Mouse (Mus musculus) hematopoietic stem cell, adult 5-6 weeks (primary cell): Measurements from ENCODE around the gene Rag2. TPM values are rescaled to one million over a fixed set of nuclear protein-coding genes. Genes with fewer than 3 reads are reported as not detected.

Experiments
- ATAC-seq, 2 experiments: fragments of 125-278 bp in 1 of 2; replicated peaks in 1 of 2; 2 replicates each; pipeline ENCODE4 v1.8.0; 2016 to 2017; ENCODE audit warnings: inconsistent platforms in 2 of 2, mild to moderate bottlenecking in 2 of 2, moderate number of reproducible peaks in 2 of 2, low read depth in 1 of 2, moderate TSS enrichment in 1 of 2; ENCODE audit not compliant: low FRiP score in 2 of 2, poor library complexity in 2 of 2, severe bottlenecking in 2 of 2, insufficient read depth in 1 of 2, low TSS enrichment in 1 of 2
- total RNA-seq: library from RNA; stranded (forward); fragments of 172-1452, 232-1000 nt; gene quantifications from 2 replicates; pipeline ENCODE4 v1.2.3, GENCODE M21; 2017

Gene Rag2
- total RNA-seq, 1 experiment from 2014 or later = 3.2 TPM

DNA sequence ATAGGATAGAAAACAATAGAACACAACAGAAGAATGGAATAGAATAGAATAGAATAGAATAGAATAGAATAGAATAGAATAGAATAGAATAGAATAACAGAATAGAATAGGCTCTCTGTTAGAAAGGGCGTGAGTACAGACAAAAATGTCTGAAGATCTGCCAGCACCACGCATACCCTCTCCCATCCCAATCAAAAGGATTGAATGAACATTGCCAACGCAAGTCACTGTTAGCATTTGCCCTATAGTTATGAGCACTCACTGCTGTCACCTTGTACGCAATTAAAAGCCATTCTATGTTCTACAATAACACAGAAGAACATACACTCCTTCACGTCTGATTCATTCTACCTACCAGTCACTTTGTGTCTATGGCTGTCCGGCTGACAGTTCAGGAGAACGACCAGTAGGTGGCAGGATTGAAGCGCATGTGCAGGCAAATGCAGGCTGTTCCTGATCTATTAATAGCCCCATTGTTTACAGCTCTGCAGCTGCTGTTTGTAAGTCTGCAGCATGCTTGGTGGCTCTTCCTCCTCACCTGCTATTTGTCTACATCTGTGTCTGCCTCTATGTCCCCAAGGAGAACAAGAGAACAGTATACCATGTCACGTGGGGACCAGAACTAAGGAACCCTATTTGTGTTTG lies 40.7 kb downstream of the Rag2 start:
- ATAC-seq = peak; percentile 91 to 95

DNA sequence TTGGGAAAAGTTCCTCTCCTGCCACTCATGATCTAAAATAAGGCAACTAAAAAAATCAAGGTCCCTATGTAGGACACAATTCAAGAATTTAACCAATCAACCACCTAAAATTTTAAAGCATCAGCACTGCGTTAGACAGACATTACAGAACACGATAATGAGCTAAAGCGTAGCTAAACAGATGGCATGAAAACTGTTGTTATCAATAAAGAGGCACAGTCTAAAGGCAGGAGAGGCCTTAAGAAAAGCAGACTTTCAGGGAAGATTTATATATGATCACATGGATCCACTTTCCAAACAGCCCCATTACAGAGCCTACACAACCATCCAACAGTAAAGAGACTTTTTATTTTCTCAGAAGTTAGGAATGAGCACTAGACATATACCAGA lies 41.2 kb downstream of the Rag2 start:
- ATAC-seq = no peak

DNA sequence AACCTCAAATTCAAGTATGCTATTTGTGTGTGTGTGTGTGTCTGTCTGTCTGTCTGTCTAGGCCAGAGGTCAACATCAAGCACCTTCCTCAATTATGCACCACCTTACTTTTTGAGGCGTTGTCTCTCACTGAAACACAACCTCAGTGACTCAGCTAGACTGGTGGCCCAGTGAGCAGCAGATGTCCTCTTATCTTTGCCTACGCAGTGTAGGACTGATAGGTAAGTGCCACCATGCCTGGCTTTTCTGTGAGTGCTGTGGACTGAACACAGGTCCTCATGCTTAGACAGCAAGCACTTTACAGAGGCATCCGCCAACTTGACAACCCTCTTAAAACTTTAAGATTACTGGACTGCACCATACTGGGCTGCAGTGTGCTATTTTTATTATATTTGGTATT lies 44.2 kb downstream of the Rag2 start:
- ATAC-seq = no peak

DNA sequence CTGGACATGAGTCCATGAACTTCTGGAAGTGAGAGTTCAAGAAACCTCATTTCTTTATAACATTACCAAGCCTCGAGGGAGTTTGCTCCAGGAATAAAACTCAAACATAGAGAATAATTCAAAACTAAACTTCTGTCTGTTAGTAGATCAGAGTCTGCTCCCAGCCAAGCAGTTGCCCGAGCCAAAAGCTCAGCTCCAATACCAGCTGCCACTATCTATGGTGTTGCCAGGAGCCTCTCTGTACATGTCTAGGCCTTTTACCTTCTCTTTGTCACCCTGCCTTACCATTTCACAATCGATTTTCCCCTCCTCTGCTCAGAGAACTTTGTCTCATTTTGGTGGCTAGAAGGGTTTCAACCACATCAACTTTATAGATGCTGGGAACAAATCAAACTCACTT lies 49.0 kb downstream of the Rag2 start:
- no peak for ATAC-seq

DNA sequence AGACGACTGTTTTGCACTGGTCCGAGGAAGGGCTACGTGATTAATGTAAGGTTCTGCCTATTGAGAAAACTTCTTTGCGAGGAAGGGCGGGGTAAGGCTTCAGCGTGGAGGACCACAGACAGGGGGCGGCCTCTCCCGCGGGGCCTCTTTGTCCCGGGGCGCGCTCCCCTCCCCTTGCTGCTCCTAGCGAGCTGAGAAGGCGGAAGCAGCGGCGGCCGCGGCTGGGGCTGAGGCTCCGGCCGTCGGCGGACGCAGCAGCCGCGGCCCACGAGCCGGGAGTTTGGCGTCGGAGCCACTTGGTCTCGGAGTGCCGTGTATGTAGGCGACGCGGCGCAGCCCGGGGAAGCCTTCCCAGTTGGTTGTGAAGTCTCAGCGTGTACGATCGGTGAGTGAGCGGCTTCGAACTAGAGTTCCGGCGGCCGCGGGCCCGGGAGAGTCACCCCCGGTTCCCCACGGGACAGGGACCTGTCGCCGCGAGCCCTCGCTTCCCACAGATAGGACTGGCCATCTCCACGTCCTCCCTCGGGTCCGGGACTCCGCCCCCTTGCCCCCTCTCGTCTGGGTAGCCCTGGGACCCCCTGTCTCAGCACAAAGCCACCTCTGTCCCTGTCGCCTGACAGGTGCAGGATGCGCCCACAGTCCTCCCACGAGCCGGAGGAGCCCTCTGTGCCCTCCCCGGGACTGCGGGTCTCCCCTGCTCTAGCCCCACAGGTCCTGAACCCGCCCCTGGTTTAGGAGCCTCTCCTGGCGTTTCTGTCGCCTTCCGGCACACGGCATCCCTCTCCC lies 53.9 kb downstream of the Rag2 start, which contains the start of gene Traf6:
Gene Traf6, plus strand, starts transcription at position 194 of the 786 bp plus-strand sequence.
- ATAC-seq = peak; percentile 96 to 99

DNA sequence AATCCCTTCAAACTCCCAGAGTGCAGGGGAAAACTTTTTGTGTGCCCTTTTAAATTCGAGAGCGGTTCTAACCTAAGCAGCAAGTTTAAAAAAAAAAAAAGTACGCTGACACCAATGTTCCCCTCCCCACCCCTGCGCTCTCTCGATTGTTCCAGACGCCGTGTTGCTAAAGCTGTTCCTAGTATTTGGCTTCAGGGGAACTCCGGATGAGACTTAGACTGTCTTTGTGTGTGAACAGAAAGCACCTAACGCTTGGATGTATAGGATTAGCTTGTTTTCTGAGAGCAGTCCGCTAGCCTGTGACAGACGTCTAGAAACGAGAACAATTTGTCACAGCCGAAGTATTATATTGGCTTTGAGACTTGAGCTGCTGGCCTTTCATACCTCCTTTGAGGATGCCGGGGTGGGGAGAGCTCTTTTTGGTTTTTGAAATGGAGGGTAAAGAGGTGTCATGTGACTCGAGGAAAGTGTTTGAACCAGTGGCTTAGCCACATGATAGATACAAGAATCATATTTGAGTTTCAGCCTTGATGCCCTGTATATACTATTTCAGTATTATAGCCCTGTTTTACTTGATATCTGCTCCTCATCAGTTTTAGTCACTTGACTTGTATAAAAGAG lies 54.8 kb downstream of the Rag2 start:
- ATAC-seq = no peak

Other genes with a start within 250 kb of the Rag2 start
- 1.1 and 3.1 TPM in 2 replicates for gene Rag1, start 24.8 kb downstream of the Rag2 start, total RNA-seq
- 95.0 and 135 TPM in 2 replicates for gene B230118H07Rik, start 24.8 kb downstream of the Rag2 start, total RNA-seq
- gene Traf6, start 53.7 kb downstream of the Rag2 start, total RNA-seq = 21.7 and 23.7 TPM in 2 replicates